Mouse (Mus musculus) midbrain, embryonic 16.5 days (tissue): ENCODE measurements around the gene Slc25a42. TPM values are rescaled to one million over a fixed set of nuclear protein-coding genes. Genes with fewer than 3 reads are reported as not detected.

Experiments
- ATAC-seq: fragments of 200-750 bp; cut with Nextera tagmentation; 2 replicates; pipeline ENCODE4 v1.8.0; 2017; ENCODE audit warnings: moderate TSS enrichment
- H3K27ac ChIP-seq: fragments of 300-500 bp; sonication (generic); 2 replicates; pipeline ENCODE4 v1.5.1; 2014; ENCODE audit warnings: mild to moderate bottlenecking, low read length, mixed read lengths
- H3K27me3 ChIP-seq: fragments of 300-500 bp; sonication (generic); 2 replicates; pipeline ENCODE4 v1.6.1; 2014; ENCODE audit warnings: low read depth, low read length, mixed read lengths; ENCODE audit not compliant: control insufficient read depth, insufficient read depth
- H3K36me3 ChIP-seq: fragments of 300-500 bp; sonication (generic); 2 replicates; pipeline ENCODE4 v1.6.1; 2014; ENCODE audit warnings: mild to moderate bottlenecking, low read length, moderate library complexity, mixed read lengths; ENCODE audit not compliant: control insufficient read depth, insufficient read depth
- H3K4me1 ChIP-seq: fragments of 300-500 bp; sonication (generic); 2 replicates; pipeline ENCODE4 v1.6.1; 2014; ENCODE audit warnings: mild to moderate bottlenecking, low read length, mixed read lengths; ENCODE audit not compliant: control insufficient read depth, insufficient read depth
- H3K4me2 ChIP-seq: fragments of 300-500 bp; sonication (generic); 2 replicates; pipeline ENCODE4 v1.6.1; 2014; ENCODE audit warnings: mild to moderate bottlenecking, low read length, mixed read lengths
- H3K4me3 ChIP-seq: fragments of 300-500 bp; sonication (generic); 2 replicates; pipeline ENCODE4 v1.5.1; 2014; ENCODE audit warnings: low read depth, mild to moderate bottlenecking, low read length, moderate library complexity, mixed read lengths
- H3K9ac ChIP-seq: fragments of 300-500 bp; sonication (generic); 2 replicates; pipeline ENCODE4 v1.6.1; 2014; ENCODE audit warnings: low read depth, low read length, mixed read lengths
- H3K9me3 ChIP-seq: fragments of 300-500 bp; sonication (generic); replicated peaks from 2 replicates; pipeline ENCODE4 v1.6.1; 2014; ENCODE audit warnings: mild to moderate bottlenecking, low read length, mixed read lengths; ENCODE audit not compliant: control insufficient read depth, poor library complexity, severe bottlenecking
- WGBS: fragments of 180-500 bp; shearing (Covaris S2); extraction: QIAGEN DNeasy Blood & Tissue Kit; methylation state at CpG from one replicate; pipeline ENCODE4 v1.1.7; 2014; 5-methylcytosine and 5-hydroxymethylcytosine counted together
- polyA plus RNA-seq: library from polyadenylated mRNA; unstranded; fragments of >200 nt; fragmentation: Nextera tagmentation; extraction: Ambion mirVana; gene quantifications from 2 replicates; pipeline ENCODE4 v1.2.1, GENCODE M21; 2015

The Slc25a42 gene
- polyA plus RNA-seq, 1 experiment from 2014 or later = 9.2 TPM

DNA sequence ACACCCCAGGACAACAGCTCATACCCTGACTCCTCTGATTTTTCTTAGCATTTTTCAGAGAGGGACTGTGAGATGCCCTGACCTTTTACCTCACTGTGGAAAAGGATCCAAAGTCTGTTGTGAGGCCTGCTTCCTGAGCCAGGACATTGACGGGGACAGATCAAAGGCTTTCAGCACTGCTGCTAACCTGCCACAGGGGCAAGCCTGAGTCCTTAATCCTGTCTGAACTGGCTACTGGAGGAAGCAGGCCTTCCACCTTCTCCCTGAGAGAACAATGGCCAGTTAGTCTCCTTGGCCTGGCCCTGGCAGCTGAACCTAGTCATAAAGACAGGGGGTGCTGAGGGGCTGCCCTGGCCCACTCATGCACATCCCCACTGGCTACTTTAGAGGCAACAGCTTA, 4.0 kb downstream of the Slc25a42 start:
- no peak overlapping the region for H3K4me3 ChIP-seq
- peaks cover 3% of the 10 kb centered on the region; the same call in 1 of the 2 replicates for H3K27me3 ChIP-seq
- no peak overlapping the region for H3K4me2 ChIP-seq
- no peak overlapping the region for H3K9ac ChIP-seq
- no peak for ATAC-seq
- no peaks in the 10 kb centered on the region for H3K9me3 ChIP-seq
- H3K4me1 ChIP-seq = peaks cover 12% of the 10 kb centered on the region
- H3K36me3 ChIP-seq = no peaks in the 10 kb centered on the region
- 18% methylated on average over 1 of the region's 1 CpGs for WGBS
- no peak overlapping the region for H3K27ac ChIP-seq

DNA sequence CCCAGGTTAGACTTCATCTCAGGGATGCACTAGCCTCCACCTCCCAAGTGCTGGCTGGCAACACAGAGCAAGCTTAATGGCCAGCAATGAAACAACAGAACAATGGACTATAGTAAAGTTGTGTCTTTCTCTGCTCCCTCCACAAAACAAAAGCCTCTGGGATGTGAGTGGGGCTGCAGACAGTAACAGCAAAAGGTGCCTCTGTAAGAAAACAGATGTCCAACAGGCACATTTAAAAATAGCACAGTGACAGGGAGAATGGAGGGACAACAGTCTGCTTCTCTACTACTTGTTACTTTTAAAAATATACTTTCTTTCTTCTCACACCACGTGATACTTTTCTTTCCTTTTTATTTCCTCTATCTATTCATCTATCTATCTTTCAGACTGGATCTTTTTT, 7.3 kb downstream of the Slc25a42 start:
- ATAC-seq = no peak
- no peaks in the 10 kb centered on the region for H3K36me3 ChIP-seq
- H3K9ac ChIP-seq = no peak overlapping the region
- no peak overlapping the region for H3K4me3 ChIP-seq
- H3K4me2 ChIP-seq = no peak overlapping the region
- H3K4me1 ChIP-seq = no peaks in the 10 kb centered on the region
- H3K27me3 ChIP-seq = no peaks in the 10 kb centered on the region
- WGBS = 59% methylated on average over 1 of the region's 1 CpGs
- H3K9me3 ChIP-seq = no peaks in the 10 kb centered on the region
- H3K27ac ChIP-seq = no peak overlapping the region

DNA sequence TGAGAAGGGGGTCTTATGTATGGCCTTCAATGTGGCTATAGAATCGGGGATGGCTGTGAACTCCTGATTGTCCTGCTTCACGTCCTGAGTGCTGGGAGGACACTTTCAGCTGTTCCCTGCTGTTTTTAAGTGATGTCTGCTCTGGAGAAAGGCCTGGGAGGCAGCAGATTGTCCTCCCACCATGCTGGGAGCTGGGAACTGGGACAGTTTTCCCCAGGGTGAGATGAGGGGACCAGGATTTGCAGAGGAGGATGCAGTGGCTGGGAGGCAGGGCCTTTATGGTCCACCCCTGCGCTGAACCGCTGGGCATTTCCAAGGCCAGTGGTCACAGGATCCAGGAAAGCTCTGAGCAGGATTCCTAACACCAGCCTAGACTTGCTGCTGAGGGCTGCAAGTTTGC, 9.0 kb downstream of the Slc25a42 start:
- no peaks in the 10 kb centered on the region; the same call in 1 of the 2 replicates for H3K4me1 ChIP-seq
- H3K9me3 ChIP-seq = no peaks in the 10 kb centered on the region
- H3K27ac ChIP-seq = no peak overlapping the region
- H3K36me3 ChIP-seq = no peaks in the 10 kb centered on the region
- no peaks in the 10 kb centered on the region for H3K27me3 ChIP-seq
- WGBS = 69% methylated on average over 4 of the region's 4 CpGs
- ATAC-seq = no peak
- no peak overlapping the region for H3K4me2 ChIP-seq
- no peak overlapping the region for H3K9ac ChIP-seq
- H3K4me3 ChIP-seq = no peak overlapping the region

DNA sequence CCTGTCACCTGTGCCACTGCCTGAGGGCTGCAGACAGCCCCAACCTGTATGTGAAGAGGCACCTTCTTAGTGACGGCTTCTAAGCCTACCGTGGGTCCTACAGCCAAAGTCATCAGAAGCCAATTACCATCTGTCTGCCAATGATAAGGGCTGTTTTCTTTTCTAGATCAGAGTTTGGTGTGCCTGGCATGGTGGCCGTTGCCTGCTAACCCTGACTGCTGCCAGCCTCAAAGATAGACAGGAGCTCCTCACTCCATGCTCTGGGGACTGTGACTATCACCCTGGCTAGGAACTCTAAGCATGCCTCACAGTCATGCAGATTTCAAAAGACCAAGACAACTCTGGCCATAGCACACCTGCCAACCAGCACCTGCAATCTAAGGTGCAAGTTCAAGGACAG, 10.7 kb downstream of the Slc25a42 start:
- Histone ChIP-seq H3K4me3 (no peak overlapping the region), H3K27ac (no peak overlapping the region), H3K4me1 (no peaks in the 10 kb centered on the region; the same call in 1 of the 2 replicates), H3K4me2 (no peak overlapping the region), H3K36me3 (no peaks in the 10 kb centered on the region), H3K27me3 (no peaks in the 10 kb centered on the region), H3K9me3 (no peaks in the 10 kb centered on the region), H3K9ac (no peak overlapping the region)
- no peak for ATAC-seq
- 89% methylated on average over 3 of the region's 3 CpGs for WGBS

DNA sequence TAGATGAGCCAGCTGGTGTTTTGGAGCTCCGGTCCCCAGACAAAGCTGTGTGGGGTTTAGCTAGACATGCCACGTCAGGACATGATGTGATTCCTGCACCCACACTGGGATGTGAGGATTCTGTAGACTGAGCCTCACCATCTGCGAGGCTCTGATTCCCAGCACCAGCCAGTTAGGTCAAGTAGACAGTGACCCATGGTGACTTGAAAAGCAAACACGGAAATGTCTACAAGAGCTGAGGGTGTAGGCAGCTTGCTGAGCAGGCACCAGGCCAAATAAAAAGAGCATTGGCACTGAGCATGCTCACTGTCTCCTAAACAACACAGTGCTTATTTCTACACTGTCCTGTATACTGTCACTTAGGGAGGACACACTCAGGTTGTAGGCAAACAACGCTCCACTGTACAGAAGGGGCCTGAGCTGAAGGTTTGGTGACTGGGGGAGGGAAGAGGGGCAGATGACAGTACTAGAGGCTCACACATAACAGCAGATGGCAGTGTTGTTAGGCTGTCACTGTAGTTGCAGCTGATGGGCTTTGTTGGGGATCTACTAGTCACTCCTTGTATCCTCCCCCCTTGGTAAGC, 11.9 kb downstream of the Slc25a42 start:
- no peaks in the 10 kb centered on the region for H3K27me3 ChIP-seq
- H3K27ac ChIP-seq = no peak overlapping the region
- no peak overlapping the region for H3K4me3 ChIP-seq
- no peak for ATAC-seq
- H3K4me2 ChIP-seq = no peak overlapping the region
- H3K9ac ChIP-seq = no peak overlapping the region
- H3K4me1 ChIP-seq = no peaks in the 10 kb centered on the region; the same call in 1 of the 2 replicates
- H3K36me3 ChIP-seq = no peaks in the 10 kb centered on the region
- WGBS = 70% methylated on average over 5 of the region's 5 CpGs
- H3K9me3 ChIP-seq = no peaks in the 10 kb centered on the region

DNA sequence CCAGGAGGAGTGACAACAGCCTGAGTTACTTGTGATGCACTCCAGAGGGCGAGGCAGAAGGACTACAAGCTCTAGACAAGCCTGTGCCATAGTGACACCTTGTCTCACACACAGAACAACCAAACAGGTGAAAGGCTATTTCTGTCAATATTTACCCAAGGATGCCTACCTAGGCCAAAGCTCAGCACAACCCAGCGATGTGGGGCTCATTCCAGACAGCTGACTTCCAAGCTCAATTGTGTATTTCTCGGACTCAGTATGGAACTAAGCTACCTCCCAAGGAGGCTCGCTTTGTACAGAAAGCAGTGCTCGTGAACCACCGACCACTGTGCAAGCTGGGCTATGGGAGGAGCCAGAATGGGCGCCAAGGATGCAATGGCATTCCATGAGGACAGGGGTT, 14.5 kb downstream of the Slc25a42 start:
- no peak for ATAC-seq
- H3K27ac ChIP-seq = no peak overlapping the region
- no peaks in the 10 kb centered on the region; the same call in 1 of the 2 replicates for H3K4me1 ChIP-seq
- no peak overlapping the region for H3K4me2 ChIP-seq
- no peaks in the 10 kb centered on the region for H3K27me3 ChIP-seq
- no peaks in the 10 kb centered on the region for H3K9me3 ChIP-seq
- H3K9ac ChIP-seq = no peak overlapping the region
- H3K4me3 ChIP-seq = no peak overlapping the region
- 41% methylated on average over 7 of the region's 7 CpGs for WGBS
- H3K36me3 ChIP-seq = no peaks in the 10 kb centered on the region

DNA sequence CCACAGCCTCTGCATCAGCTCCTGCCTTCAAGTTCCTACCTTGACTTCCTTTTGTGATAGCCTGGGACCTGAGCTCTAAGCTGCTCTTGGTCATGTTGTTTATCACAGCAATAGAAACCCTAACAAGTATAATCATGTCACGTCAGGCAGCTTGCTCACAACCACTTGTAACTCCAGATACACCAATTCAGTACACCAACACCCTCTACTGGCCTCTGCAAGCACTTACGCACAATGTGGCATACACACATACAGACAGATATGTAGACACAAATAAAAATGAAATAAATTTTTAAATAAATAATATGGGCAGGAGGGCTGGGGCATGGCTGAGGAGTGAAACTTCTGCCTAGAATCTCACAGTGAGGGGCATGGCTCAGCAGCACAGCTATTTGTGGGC, 16.3 kb downstream of the Slc25a42 start:
- ATAC-seq = no peak
- no peaks in the 10 kb centered on the region for H3K27me3 ChIP-seq
- no peaks in the 10 kb centered on the region for H3K36me3 ChIP-seq
- no peak overlapping the region for H3K27ac ChIP-seq
- no peaks in the 10 kb centered on the region; the same call in 1 of the 2 replicates for H3K4me1 ChIP-seq
- H3K4me2 ChIP-seq = no peak overlapping the region
- WGBS = 84% methylated on average over 2 of the region's 2 CpGs
- H3K9me3 ChIP-seq = no peaks in the 10 kb centered on the region
- no peak overlapping the region for H3K4me3 ChIP-seq
- no peak overlapping the region for H3K9ac ChIP-seq

DNA sequence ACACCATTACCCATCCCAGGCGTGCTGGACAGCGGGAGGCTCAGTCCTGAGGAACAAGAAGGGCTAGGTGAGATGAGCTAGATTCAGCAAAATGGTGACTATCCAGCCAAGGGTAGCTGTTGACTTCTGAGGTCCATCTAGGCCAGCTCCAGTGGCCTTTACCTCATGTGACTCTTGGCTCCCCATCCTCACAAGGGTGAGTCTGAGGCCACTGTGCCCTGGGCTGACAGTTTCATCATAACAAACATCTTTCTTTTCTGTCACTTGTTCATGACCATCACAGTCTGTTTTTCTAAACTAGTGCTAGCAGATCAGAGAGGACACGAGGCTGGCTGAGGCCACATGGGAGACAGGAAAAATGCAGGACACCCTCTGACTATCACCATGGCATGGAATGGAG, 17.9 kb downstream of the Slc25a42 start:
- Histone ChIP-seq H3K9ac (no peak overlapping the region), H3K4me1 (no peaks in the 10 kb centered on the region; the same call in 1 of the 2 replicates), H3K36me3 (peaks cover 6% of the 10 kb centered on the region; the same call in 1 of the 2 replicates), H3K27me3 (no peaks in the 10 kb centered on the region), H3K27ac (no peak overlapping the region), H3K4me2 (no peak overlapping the region), H3K4me3 (no peak overlapping the region), H3K9me3 (no peaks in the 10 kb centered on the region)
- 80% methylated on average over 3 of the region's 3 CpGs for WGBS
- ATAC-seq = no peak

DNA sequence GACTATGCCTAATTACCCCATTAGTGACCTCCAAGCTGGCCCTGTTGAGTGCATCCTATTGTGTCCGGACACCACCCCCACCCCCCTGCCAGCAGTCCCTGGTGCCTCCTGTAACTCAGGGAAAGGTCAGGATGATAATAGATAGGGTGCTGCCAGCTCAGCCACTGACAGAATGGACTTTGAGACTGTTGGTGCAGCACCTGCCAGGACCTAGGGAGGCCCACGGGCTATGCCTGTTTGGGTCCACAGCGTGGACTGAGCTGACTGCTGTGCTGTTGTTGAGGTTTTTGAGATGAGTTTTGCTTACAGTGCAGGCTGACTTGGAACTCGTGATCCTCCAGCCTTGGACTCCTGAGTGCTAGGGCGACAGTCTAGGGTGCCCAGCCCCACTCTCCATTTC, 18.9 kb downstream of the Slc25a42 start:
- WGBS = 66% methylated on average over 5 of the region's 5 CpGs
- no peak overlapping the region for H3K27ac ChIP-seq

More for the DNA sequence above, 18.9 kb downstream of the Slc25a42 start:
- Histone ChIP-seq H3K4me1 (no peaks in the 10 kb centered on the region; the same call in 1 of the 2 replicates), H3K4me3 (no peak overlapping the region), H3K9me3 (no peaks in the 10 kb centered on the region), H3K36me3 (peaks cover 6% of the 10 kb centered on the region; the same call in 1 of the 2 replicates), H3K4me2 (no peak overlapping the region), H3K9ac (no peak overlapping the region), H3K27me3 (no peaks in the 10 kb centered on the region)
- ATAC-seq = no peak
